Mouse (Mus musculus): ENCODE results near the gene Pkp1.

The Pkp1 gene

DNA sequence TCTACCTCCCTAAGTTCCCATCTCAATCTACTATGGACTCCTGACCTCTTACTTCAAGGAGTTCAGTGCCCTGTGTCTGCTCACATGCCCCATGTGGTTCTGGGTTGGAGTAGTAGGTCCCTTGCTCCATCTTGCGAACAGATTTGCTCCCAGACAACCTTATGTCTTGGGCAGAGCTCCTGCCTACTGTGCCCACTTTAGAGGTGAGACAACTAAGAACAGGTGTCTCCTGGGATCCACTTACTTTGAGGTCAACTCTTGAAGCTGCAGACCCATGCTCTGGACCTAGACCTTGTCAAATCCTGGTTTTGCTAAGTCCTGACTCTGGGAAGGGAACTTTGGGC is 63.7 kb downstream of the Pkp1 start:
- no peak for DNase-seq

GRCm38 (mm10) chr1:135854591-135855343 is 64.2 kb downstream of the Pkp1 start:
- no peak for DNase-seq

- no peak for DNase-seq
These were observed 65.8 kb downstream of the Pkp1 start for GRCm38 (mm10) chr1:135853200-135853599.

DNA sequence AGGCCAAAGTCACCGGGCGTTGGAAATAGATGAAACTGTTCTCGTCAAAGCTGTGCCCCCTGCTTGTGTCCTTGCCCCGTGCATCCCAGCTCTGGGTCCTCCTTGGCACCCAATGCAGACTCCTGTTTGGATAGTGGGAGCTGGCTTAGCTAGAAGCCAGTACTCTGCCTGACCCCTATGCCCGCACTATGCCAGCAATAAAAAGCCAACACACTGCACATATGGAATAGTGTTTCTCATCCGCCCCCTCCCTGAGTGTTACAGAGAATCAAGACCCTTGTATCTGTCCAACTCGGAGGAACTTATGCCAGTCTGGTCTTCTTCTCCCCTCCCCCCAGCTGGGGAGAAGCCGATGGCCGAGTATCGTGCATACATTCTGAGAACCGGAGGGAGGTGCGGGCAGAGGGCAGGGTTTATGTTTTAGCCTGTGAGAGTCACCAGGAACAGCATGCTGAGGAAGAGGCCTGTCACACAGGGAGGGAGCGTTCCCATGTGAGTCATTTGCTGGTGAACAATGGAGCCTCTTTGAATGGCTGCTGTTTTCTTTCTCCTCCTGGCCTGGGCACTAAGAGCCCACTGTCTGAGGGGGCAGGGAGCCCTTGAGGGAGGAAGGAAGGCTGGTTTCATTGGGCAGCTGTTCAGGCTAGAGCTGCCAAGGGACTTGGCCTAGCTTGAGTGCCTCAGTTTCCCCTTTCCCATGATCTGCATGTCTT is 66.8 kb downstream of the Pkp1 start:
- DNase-seq: peak; percentile 23

DNA sequence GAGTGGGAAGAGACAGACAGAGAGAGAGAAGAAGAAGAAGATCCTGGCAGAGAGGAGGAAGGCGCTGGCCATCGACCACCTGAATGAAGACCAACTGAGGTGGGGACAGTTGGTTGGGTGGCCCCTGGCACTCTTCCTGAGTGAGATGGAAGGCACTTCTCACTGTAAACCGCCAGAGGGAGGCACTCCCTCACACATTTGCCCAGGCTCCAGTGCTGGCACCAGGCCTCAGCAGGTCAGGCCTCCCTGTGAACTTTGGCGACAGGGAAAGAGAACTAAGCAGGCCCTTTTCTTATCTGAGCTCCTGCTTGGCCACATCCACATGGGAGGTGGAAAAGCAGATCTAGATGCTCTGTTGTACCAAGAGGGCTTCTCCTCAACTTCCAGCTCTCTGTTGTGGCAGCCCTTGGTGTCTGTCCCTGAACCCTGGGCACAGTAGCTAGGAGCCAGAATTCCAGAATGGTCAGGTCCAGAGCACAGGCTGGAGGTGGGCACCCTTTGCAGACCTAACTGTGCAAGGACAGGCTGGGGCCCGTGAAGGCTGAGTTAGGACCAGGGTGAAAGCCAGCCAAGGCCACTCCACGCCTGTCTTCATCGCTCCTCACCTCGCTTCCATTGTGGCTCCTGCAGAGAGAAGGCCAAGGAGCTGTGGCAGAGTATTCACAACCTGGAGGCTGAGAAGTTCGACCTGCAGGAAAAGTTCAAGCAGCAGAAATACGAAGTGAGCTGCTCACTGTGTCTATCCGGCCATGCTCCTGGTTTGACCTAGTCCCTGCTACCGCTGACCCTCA is 68.1 kb downstream of the Pkp1 start:
- peak; percentile 17 for DNase-seq

DNA sequence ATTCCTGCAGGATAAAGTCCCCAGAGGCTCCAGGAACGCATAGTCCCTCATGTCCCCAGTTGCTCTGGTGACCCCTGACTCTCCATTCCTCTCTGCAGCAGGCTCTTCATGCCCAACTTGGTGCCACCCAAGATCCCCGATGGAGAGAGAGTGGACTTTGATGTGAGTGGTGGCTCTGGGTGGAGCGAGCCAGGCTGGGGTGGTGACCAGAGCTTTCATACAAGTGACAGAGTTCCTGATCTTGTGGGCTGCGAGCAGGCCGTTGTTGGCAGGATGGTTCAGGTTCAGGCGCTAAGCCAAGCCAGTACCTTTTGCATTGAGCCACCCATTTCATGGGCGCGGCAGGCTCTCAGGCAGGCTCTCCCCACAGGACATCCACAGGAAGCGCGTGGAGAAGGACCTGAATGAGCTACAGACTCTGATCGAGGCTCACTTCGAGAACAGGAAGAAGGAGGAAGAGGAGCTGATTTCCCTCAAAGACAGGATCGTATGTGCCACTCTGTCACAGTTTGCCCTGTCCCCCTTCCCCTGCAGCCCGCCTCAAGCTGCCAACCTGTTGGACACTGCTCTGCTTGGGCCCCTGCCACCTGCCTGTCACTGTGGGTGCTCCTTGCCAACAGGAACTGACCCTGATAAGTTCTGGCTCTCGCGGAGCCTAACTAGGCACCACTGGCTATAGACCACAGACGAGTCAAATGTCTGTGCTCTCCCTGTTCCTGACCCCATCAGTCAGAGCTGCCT is 71.2 kb downstream of the Pkp1 start:
- no peak for DNase-seq

DNA sequence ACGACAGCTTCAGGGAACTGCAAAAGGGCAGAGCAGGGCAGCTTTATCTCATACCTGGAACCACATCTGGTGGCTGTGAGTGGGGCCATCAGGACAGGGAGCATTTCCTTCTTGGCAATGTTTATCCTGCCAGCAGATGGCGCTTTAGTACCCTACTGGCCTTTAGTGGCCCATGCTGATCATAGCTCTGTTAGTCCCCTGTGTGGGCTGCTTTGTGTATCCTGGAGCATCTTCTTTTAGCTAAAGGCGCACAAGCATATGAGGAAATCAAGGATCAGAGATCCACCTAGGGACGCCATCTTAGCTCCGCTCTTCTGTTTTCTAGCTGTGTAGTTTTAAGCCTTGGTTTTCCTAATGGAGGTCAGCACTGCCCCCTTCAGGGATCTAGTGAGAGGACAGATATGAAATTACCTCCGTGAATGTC is 71.9 kb downstream of the Pkp1 start:
- DNase-seq: peak; percentile 29

DNA sequence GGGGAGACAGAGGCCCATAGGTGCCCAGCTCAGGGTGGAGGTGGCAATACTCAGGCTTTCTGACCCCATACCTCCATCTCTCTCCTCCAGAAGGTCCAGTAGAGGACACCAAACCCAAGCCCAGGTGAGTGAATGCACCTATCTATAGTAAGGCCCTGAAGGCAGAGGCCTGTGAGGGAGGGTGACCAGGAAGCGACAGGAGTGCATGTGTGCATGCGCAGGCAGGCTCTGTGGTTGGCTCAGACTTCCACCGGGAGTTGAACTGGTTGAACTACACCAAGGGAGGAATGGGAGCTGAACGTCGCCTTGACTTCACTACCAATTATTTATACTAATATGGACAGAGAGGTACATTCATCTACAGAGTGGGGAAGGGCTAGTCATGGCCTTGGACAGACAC is 72.4 kb downstream of the Pkp1 start:
- no peak for DNase-seq

GRCm38 (mm10) chr1:135844481-135844880 is 74.5 kb downstream of the Pkp1 start:
- no peak for DNase-seq

DNA sequence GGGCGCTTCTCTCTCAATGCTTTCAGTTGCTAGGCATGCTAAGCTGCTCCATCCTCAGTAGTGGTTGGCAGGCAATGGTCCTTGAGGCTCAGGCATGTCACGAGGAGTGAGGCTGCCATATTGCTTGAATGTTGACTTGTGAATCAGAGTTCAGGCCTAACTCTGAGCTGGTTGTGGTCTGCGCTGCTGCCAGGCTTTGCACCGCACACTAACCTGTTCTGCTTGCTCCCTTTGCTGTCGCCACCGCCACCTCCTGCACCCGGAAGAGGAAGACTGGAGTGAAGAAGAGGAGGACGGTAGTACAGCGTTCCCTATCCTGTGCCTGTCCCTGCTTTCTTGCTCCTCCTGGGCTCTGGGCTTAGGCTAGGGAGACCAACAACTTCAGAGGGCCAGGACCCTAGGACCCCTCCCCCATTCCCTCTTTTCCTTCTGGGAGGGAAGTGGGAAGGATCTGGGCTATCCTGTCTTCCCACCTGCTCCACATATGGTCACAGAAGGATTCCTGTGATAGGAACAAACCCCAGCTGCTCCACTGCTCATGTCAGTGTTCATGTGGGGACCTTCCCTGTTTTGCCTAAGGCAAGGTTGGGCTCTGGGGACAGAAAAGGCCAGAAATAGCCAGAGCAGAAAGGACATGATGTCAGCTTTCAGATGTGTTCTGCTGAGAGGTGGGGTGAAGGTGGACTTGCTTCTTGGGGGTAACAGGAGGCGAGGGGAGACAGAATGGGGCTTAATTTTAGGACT is 75.3 kb downstream of the Pkp1 start:
- DNase-seq: no peak

DNA sequence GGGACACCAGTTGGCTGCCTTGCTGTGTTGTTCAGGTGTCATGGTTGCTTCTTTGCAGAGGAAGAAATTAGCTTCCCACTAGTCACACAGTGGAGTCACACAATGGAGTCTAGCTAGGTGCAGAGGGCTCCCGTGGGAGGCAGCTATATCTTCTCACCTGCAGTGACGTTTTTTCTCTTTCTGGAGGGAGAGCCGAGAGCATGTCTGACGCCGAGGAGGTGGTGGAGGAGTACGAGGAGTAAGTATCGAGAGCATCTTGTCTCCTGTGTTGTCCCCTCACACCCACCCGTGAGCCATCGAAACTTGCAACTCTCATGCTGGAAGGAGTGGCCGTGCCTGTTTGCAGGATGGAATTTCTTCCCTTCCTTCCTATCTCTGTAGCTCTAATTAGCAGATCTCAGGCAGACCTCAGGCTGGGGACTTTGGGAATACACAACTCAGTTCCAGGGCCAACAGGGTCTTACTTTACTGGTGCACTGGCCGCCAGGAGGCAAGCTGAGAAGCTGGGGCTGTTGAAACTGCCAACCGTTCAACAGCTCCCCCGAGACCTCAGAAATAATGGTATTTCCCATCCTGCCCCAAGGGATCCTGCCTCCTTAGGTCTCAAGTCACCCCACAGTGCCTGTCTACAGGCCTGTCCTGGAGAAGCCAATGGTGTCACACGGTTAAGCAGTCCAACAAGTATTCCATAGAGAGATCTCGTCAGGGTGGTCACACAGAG is 78.2 kb downstream of the Pkp1 start:
- peak; percentile 37 for DNase-seq

- no peak for DNase-seq
These were observed 79.9 kb downstream of the Pkp1 start for GRCm38 (mm10) chr1:135839065-135839464.

DNA sequence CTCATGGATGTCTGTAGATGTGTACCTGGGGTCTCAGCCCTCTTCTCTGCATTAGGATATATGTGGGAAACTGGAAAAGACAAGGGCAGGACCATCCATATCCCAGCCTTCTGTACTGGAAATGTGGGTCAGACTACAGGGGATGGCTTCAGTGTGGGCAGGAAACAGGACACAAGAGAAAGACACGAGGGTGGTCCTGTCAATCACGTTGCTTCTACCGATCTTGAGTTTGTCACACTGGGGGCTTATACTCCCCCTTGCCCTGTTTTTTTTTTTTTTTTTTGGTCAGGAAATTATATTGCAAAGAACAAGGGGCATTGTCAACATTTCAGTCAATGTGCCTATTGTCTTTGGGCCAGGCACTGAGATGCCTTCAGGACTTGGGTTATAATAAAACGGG is 80.4 kb downstream of the Pkp1 start:
- DNase-seq: no peak

DNA sequence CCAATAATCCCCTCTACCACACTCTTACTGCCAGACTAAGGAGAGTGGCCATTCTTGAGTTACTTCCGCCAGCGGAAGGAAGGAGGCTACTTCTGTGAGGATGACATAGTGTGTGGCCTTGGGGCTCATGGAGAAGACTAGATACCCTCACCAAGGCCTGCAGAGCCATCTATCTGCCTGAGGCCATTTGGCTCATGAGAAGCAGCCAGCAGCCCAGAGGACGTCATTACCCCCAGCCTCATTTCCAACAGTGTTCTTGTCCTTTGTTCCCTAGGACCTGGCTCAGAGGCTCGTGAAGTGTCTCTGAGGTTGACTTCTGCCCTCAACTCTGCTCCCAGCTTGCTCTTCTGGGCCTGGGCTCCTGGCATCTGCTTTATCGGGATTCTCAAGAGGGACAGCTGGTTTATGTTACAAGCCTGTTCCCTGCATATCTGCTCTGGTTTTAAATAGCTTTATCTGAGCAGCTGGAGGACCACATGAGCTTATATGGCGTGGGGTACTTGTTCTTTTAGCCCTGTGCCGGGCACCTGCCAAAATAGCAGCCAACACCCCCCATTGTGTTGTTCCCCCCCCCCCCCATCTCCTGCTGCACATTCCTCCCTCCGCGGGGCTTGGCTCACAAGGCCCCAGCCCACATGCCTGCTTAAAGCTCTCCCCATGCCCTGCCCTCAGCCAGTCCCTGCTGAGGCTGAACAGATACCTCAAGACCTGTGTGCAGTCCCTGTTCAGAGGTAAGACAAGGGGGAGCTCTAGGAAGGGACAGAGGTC is 83.1 kb downstream of the Pkp1 start, which contains the start of gene Tnnt2:
TSS of gene Tnnt2 (plus strand) at position 639 of the 768 bp plus-strand sequence.
- no peak for DNase-seq

- DNase-seq: no peak
These were observed 84.0 kb downstream of the Pkp1 start for GRCm38 (mm10) chr1:135834983-135835382.

GRCm38 (mm10) chr1:135834206-135834859 is 84.7 kb downstream of the Pkp1 start:
- no peak for DNase-seq

DNA sequence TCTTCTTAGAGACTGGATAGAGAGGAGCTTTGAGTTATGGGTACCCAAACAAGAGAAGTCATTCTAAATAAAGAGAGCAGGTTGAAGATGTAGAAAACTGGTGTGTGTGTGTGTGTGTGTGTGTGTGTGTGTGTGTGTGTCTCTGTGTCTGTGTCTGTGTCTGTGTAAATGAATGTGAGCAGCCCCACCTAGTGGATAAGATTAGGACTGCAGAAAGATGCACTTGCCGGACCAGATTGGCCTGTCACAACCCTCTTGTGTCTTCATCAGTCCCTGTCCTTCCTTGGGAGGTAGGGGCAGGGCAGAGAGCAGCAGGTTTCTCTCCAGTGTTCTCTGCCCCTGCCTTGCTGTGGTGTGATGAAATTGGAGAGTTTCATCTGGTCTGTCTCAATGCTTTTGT is 90.1 kb downstream of the Pkp1 start:
- no peak for DNase-seq

DNA sequence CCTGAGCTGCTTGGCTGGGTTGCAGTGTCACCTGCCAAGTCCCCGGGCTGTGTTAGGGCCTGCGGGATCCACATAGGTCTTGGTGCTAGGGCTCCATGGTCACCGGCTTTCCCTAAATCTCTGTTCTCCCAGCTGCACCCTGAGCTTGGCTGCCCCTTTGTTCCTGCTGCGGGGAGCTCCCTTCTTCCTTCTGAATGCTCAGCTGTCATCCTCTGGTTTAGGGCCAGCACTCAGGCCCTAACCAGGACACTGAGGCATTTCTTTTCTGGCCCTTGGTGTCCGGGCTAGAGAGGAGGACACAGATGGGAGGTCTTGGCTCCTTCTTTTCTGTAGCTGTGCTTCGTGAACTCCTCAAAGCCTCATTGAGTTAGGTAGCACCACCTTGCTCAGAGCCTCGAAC is 97.2 kb downstream of the Pkp1 start:
- no peak for DNase-seq
